Mouse (Mus musculus) left cerebral cortex, postnatal 10 days (tissue): ENCODE measurements around the gene Celf3. TPM values are rescaled to one million over a fixed set of nuclear protein-coding genes. Genes with fewer than 3 reads are reported as not detected.

Experiments
- DNase-seq, 2 experiments: peaks; one replicate each; pipeline ENCODE4 v3.0.0; 2021 to 2022; ENCODE audit warnings: low spot score in 2 of 2, mixed read lengths in 1 of 2; ENCODE audit errors: extremely low spot score in 1 of 2
- intact Hi-C: fragments of 180-260 bp; cut with DNase I; formaldehyde crosslinking; loops from one replicate; pipeline ENCODE4 v1.15.1; 2025
- total RNA-seq, 2 experiments: library from RNA; stranded (reverse); gene quantifications; 2 replicates each; pipeline ENCODE4 v1.2.3; 2021

The Celf3 gene
- total RNA-seq, result 100 to 1,000 TPM; 242 to 260 TPM

- peak; percentile 64 to 79 for DNase-seq
- intact Hi-C loops, result no loop called here
Measured at GRCm38 (mm10) chr3:94477981-94478422, at the start of gene Celf3. Gene Celf3, plus strand, starts transcription at chr3:94478295.

- intact Hi-C loops, result no loop called here
- DNase-seq, result no peak
Measured at GRCm38 (mm10) chr3:94430980-94431379, 47.1 kb upstream of the Celf3 start.

DNA sequence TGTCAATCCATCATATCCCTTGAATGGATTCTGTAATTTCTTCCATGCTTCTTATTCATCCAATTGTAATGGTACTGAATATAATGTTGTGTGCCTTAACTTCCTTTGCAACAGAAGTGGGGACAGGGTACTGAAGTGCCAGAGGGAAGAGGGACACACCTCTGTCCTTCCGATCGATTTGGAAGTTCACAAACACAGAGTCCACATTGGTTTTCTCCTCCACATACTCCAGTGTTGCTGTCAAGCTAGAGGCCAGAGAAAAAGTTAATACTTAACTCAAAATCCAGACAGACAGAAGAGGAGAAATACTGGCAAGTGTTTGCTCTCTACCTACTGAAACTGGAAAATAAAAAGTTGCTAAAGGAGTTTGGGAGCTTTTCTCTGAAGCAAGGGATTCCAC lies 43.8 kb upstream of the Celf3 start:
- intact Hi-C loops, result no loop called here
- DNase-seq, result no peak

DNA sequence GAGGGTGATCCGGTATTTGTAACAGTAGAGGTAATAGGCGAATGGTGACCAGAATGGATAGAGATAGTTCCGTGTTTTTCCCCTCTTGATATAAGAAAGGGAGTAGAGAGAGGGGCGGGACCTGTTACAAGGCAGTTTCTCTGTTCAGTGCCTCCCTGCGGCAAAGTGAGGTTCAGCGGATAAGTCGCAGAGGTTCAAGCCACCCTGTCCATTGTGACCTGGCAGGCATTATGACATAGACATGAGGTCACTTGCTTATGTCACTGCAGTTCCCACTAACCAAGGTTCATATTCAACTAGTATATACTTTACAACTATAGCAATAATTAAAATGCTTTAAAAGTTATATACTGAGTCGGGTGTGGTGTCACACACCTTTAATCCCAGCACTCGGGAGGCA lies 41.7 kb upstream of the Celf3 start:
- no peak for DNase-seq
- intact Hi-C loops, result no loop called here

GRCm38 (mm10) chr3:94441182-94441581 lies 36.9 kb upstream of the Celf3 start:
- intact Hi-C loops, result no loop called here
- no peak for DNase-seq

- intact Hi-C loops, result loop anchor here (2.0 kb wide), 1 partner anchor 76 kb away; no protein-coding TSS in a partner anchor
- peak; percentile 90 to 96 for DNase-seq
Measured at GRCm38 (mm10) chr3:94442951-94443596, 35.0 kb upstream of the Celf3 start, which contains the start of gene Mrpl9. Gene Mrpl9, plus strand, starts transcription at chr3:94443318.

GRCm38 (mm10) chr3:94443597-94443964 lies 34.5 kb upstream of the Celf3 start, which contains the start of gene Oaz3:
Gene Oaz3, minus strand, starts transcription at chr3:94443915.
- intact Hi-C loops, result loop anchor here (2.0 kb wide), 1 partner anchor 77 kb away; no protein-coding TSS in a partner anchor
- DNase-seq, result no peak

- DNase-seq, result no peak
- intact Hi-C loops, result no loop called here
Measured at GRCm38 (mm10) chr3:94449377-94449776, 28.7 kb upstream of the Celf3 start.

GRCm38 (mm10) chr3:94456529-94457000 lies 21.5 kb upstream of the Celf3 start:
- intact Hi-C loops, result loop anchor here (2.0 to 5.0 kb wide), 2 partner anchors 46 to 141 kb away; no protein-coding TSS in a partner anchor
- peak; percentile 83 to 88 for DNase-seq

DNA sequence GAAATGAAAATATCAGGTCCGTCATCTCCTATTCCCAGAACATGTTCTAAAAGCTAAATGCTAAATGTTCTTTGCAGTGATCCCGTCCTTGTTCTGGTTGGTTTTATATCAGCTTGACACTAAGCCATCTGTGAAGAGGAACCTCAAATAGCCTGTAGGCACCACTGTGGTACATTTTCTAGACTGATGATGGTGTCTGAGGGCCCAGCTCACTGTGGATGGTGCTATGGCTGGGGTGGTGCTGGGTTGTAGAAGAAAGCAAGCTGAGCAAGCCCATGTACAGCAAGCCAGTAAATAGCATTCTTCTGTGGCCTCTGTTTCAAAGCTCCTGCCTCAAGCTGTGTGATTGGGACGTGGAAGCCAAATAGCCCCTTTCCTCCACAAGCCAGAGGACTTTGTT lies 21.0 kb upstream of the Celf3 start:
- no peak for DNase-seq
- intact Hi-C loops, result loop anchor here (2.0 to 5.0 kb wide), 2 partner anchors 46 to 140 kb away; no protein-coding TSS in a partner anchor

DNA sequence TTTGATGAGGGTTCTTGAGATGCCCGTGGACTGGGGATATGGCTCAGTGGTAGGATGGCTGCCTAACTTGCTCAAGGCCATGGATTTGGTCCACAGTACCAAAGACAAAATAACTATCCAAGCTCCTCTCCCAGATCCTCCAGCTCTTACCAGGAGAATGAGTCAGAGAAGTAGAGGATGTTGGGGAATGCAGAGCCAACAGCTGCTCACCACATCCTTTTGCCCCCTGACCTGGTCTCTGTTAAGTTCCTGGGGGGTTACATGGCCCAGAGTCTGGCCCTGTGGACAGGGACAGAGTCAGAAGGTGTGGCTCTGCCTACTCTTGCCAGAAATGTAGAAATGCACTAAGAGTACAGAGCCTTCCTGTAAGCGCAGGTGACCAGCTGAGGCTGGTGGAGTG lies 18.3 kb upstream of the Celf3 start:
- no peak for DNase-seq
- intact Hi-C loops, result loop anchor here (5.0 kb wide), 1 partner anchor 137 kb away; no protein-coding TSS in a partner anchor

- intact Hi-C loops, result no loop called here
- DNase-seq, result no peak
Measured at GRCm38 (mm10) chr3:94463926-94464578, 14.0 kb upstream of the Celf3 start.

GRCm38 (mm10) chr3:94465632-94466430 lies 12.3 kb upstream of the Celf3 start:
- peak in 1 of 2 experiments; percentile 79 for DNase-seq
- intact Hi-C loops, result no loop called here

DNA sequence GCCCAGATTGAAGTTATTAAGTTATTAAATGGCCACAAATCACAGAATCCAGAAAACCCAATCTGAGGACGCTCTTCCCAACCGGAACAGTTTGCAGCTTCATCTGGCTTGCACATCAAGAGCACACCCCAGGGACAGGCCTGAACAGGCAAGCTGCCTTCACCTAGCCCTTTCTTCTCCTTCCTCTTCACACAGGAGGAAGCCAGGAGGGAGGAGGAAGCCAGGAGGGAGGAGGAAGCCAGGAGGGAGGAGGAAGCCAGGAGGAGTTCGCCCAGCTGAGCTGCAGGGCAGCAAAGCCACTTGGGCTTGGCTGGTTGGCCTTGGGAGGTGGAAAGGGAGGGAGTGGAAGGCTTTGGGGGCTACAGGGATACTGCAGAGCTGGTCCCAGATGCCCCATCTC lies 9.2 kb upstream of the Celf3 start:
- DNase-seq, result no peak
- intact Hi-C loops, result no loop called here

- no peak for DNase-seq
- intact Hi-C loops, result no loop called here
Measured at GRCm38 (mm10) chr3:94472447-94473114, 5.5 kb upstream of the Celf3 start.

GRCm38 (mm10) chr3:94473115-94473505 lies 5.0 kb upstream of the Celf3 start:
- DNase-seq, result no peak
- intact Hi-C loops, result no loop called here

DNA sequence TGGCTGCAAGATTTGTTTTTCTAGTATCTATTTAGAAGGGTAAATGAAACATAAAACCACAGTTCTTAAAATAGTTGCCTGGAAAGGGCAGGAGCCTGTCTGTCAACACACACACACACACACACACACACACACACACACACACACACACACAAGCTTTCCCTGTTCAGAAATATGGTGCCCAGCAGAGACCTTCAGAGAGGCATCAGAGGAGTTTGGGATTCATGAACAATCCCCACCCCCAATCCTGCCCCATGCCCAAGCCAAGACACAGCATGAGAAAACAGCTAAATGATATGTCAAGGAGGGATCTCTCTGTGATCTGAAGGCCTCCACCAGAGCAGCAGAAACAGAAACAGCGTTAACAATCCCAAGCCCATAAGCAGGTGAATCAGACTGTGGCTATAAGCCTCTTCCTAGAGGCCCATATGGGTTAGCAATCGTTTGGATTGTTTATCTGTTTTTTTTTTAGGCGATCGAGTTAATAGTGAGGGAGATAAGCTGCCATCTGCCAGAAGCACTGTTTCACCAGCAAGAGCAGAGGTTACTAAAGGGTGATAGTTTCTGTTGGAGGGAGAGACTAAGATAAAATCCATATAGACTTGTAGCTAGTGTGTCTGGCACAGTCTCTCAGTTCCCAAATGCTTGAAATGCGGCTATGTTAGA lies 4.4 kb upstream of the Celf3 start:
- no peak for DNase-seq
- intact Hi-C loops, result no loop called here

GRCm38 (mm10) chr3:94476301-94477035 lies 1.6 kb upstream of the Celf3 start:
- intact Hi-C loops, result no loop called here
- DNase-seq, result no peak
